Mouse (Mus musculus) intestine, embryonic 16.5 days (tissue): ENCODE results near the gene Efna4. TPM values are rescaled to one million over a fixed set of nuclear protein-coding genes. Genes with fewer than 3 reads are reported as not detected.

Experiments
- ATAC-seq: fragments of 200-750 bp; cut with Nextera tagmentation; 2 replicates; pipeline ENCODE4 v1.8.0; 2017; ENCODE audit warnings: moderate TSS enrichment, moderate library complexity
- H3K27ac ChIP-seq: fragments of 300-500 bp; sonication (generic); 2 replicates; pipeline ENCODE4 v1.5.1; 2014; ENCODE audit warnings: mild to moderate bottlenecking, low read length
- H3K27me3 ChIP-seq: fragments of 300-500 bp; sonication (generic); replicated peaks from 2 replicates; pipeline ENCODE4 v1.6.1; 2014; ENCODE audit warnings: low read length, control low read depth, mixed read lengths; ENCODE audit not compliant: control insufficient read depth, insufficient read depth
- H3K36me3 ChIP-seq: fragments of 300-500 bp; sonication (generic); 2 replicates; pipeline ENCODE4 v1.6.1; 2014; ENCODE audit warnings: low read length, control low read depth; ENCODE audit not compliant: control insufficient read depth, insufficient read depth
- H3K4me1 ChIP-seq: fragments of 300-500 bp; sonication (generic); 2 replicates; pipeline ENCODE4 v1.6.1; 2014; ENCODE audit warnings: low read length, control low read depth, mixed read lengths; ENCODE audit not compliant: control insufficient read depth, insufficient read depth
- H3K4me2 ChIP-seq: fragments of 300-500 bp; sonication (generic); 2 replicates; pipeline ENCODE4 v1.6.1; 2014; ENCODE audit warnings: low read depth, low read length, control low read depth
- H3K4me3 ChIP-seq: fragments of 300-500 bp; sonication (generic); 2 replicates; pipeline ENCODE4 v1.5.1; 2014; ENCODE audit warnings: mild to moderate bottlenecking, low read length
- H3K9ac ChIP-seq: fragments of 300-500 bp; sonication (generic); 2 replicates; pipeline ENCODE4 v1.6.1; 2014; ENCODE audit warnings: low read depth, low read length
- H3K9me3 ChIP-seq: fragments of 300-500 bp; sonication (generic); 2 replicates; pipeline ENCODE4 v1.6.1; 2016; ENCODE audit warnings: low read length, control low read depth; ENCODE audit not compliant: control insufficient read depth
- WGBS: fragments of 180-500 bp; shearing (Covaris S2); extraction: QIAGEN DNeasy Blood & Tissue Kit; methylation state at CpG from one replicate; pipeline ENCODE4 v1.1.7; 2014; 5-methylcytosine and 5-hydroxymethylcytosine counted together
- polyA plus RNA-seq: library from polyadenylated mRNA; unstranded; fragments of >200 nt; fragmentation: Nextera tagmentation; extraction: Ambion mirVana; gene quantifications from 2 replicates; pipeline ENCODE4 v1.2.1, GENCODE M21; 2015

The Efna4 gene
- polyA plus RNA-seq, 1 experiment from 2014 or later = 14.1 TPM

GRCm38 (mm10) chr3:89327371-89327870 lies 10.4 kb downstream of the Efna4 start:
- WGBS = 29% methylated on average over 9 of the region's 9 CpGs
- peaks cover 22% of the 10 kb centered on the region for H3K4me1 ChIP-seq

GRCm38 (mm10) chr3:89325882-89326281 lies 11.9 kb downstream of the Efna4 start:
- Histone ChIP-seq H3K9ac (no peak overlapping the region), H3K36me3 (no peaks in the 10 kb centered on the region), H3K9me3 (no peaks in the 10 kb centered on the region), H3K27me3 (peaks cover 3% of the 10 kb centered on the region; the same call in 1 of the 2 replicates), H3K4me2 (no peak overlapping the region), H3K27ac (no peak overlapping the region), H3K4me1 (peaks cover 26% of the 10 kb centered on the region), H3K4me3 (no peak overlapping the region)
- WGBS = 92% methylated on average over 8 of the region's 8 CpGs
- ATAC-seq = no peak

More at GRCm38 (mm10) chr3:89327371-89327870, 10.4 kb downstream of the Efna4 start:
- H3K4me3 ChIP-seq = no peak overlapping the region
- no peaks in the 10 kb centered on the region for H3K27me3 ChIP-seq
- H3K36me3 ChIP-seq = no peaks in the 10 kb centered on the region
- H3K4me2 ChIP-seq = no peak overlapping the region
- no peak for ATAC-seq
- H3K9me3 ChIP-seq = no peaks in the 10 kb centered on the region
- no peak overlapping the region for H3K27ac ChIP-seq
- no peak overlapping the region for H3K9ac ChIP-seq

GRCm38 (mm10) chr3:89322514-89323165 lies 15.2 kb downstream of the Efna4 start, which contains the start of gene Efna3:
Gene Efna3, minus strand, starts transcription at chr3:89322965.
- H3K4me1 ChIP-seq = peaks cover 39% of the 10 kb centered on the region
- ATAC-seq = peak; percentile 46
- no peak within 1 kb of the TSS for H3K27ac ChIP-seq
- H3K27me3 ChIP-seq = peaks cover 30% of the 10 kb centered on the region; the same call in 1 of the 2 replicates
- H3K9ac ChIP-seq = peak within 1 kb of the TSS; percentile 70
- peak within 1 kb of the TSS; percentile 98 for H3K4me2 ChIP-seq
- H3K4me3 ChIP-seq = peak within 1 kb of the TSS; percentile 64
- H3K9me3 ChIP-seq = no peaks in the 10 kb centered on the region
- H3K36me3 ChIP-seq = no peaks in the 10 kb centered on the region
- under 1% methylated on average over 45 of the region's 53 CpGs for WGBS

- Histone ChIP-seq H3K36me3 (no peaks in the 10 kb centered on the region), H3K4me1 (peaks cover 36% of the 10 kb centered on the region), H3K9ac (peak overlapping the region; percentile 70), H3K4me3 (peak overlapping the region; percentile 64), H3K9me3 (no peaks in the 10 kb centered on the region), H3K27me3 (peaks cover 30% of the 10 kb centered on the region; the same call in 1 of the 2 replicates), H3K27ac (no peak overlapping the region), H3K4me2 (peak overlapping the region; percentile 98)
- ATAC-seq = 0 out of 2 replicates have a peak, but pooled peaks have one; percentile 1
- 2% methylated on average over 14 of the region's 14 CpGs for WGBS
These were observed 15.7 kb downstream of the Efna4 start for GRCm38 (mm10) chr3:89322131-89322500.

GRCm38 (mm10) chr3:89321183-89322130 lies 16.4 kb downstream of the Efna4 start:
- H3K27me3 ChIP-seq = peaks cover 30% of the 10 kb centered on the region; the same call in 1 of the 2 replicates
- peak overlapping the region; percentile 70 for H3K9ac ChIP-seq
- H3K4me3 ChIP-seq = peak overlapping the region; percentile 64
- no peak overlapping the region for H3K27ac ChIP-seq
- no peaks in the 10 kb centered on the region for H3K36me3 ChIP-seq
- H3K4me2 ChIP-seq = peak overlapping the region; percentile 98
- H3K9me3 ChIP-seq = no peaks in the 10 kb centered on the region
- WGBS = under 1% methylated on average over 64 of the region's 66 CpGs
- peaks cover 40% of the 10 kb centered on the region for H3K4me1 ChIP-seq
- peak; percentile 15; the same call in 1 of the 2 replicates for ATAC-seq

- peak overlapping the region; percentile 98 for H3K4me2 ChIP-seq
- H3K27me3 ChIP-seq = peaks cover 30% of the 10 kb centered on the region; the same call in 1 of the 2 replicates
- H3K36me3 ChIP-seq = no peaks in the 10 kb centered on the region
- H3K4me1 ChIP-seq = peaks cover 48% of the 10 kb centered on the region
- peak overlapping the region; percentile 64 for H3K4me3 ChIP-seq
- H3K27ac ChIP-seq = no peak overlapping the region
- H3K9me3 ChIP-seq = no peaks in the 10 kb centered on the region
- peak overlapping the region; percentile 70 for H3K9ac ChIP-seq
- peak; percentile 18; the same call in 1 of the 2 replicates for ATAC-seq
- WGBS = under 1% methylated on average over 40 of the region's 41 CpGs
These were observed 17.1 kb downstream of the Efna4 start for GRCm38 (mm10) chr3:89320581-89321182.

GRCm38 (mm10) chr3:89319591-89320350 lies 18.1 kb downstream of the Efna4 start:
- Histone ChIP-seq H3K36me3 (no peaks in the 10 kb centered on the region), H3K9ac (peak overlapping the region; percentile 65), H3K4me1 (peaks cover 57% of the 10 kb centered on the region), H3K27ac (no peak overlapping the region), H3K9me3 (no peaks in the 10 kb centered on the region), H3K4me3 (peak overlapping the region; percentile 48), H3K27me3 (peaks cover 30% of the 10 kb centered on the region; the same call in 1 of the 2 replicates), H3K4me2 (peak overlapping the region; percentile 98)
- ATAC-seq = no peak
- 3% methylated on average over 58 of the region's 58 CpGs for WGBS

- Histone ChIP-seq H3K27ac (no peak overlapping the region), H3K9ac (peak overlapping the region; percentile 65), H3K9me3 (no peaks in the 10 kb centered on the region)
These were observed 18.7 kb downstream of the Efna4 start for GRCm38 (mm10) chr3:89318971-89319590.

More at GRCm38 (mm10) chr3:89318971-89319590, 18.7 kb downstream of the Efna4 start:
- peaks cover 58% of the 10 kb centered on the region for H3K4me1 ChIP-seq
- no peaks in the 10 kb centered on the region for H3K36me3 ChIP-seq
- H3K4me3 ChIP-seq = peak overlapping the region; percentile 48
- no peak for ATAC-seq
- WGBS = 32% methylated on average over 21 of the region's 21 CpGs
- peaks cover 30% of the 10 kb centered on the region; the same call in 1 of the 2 replicates for H3K27me3 ChIP-seq
- H3K4me2 ChIP-seq = peak overlapping the region; percentile 98
